Mouse (Mus musculus): ENCODE data around the gene Slc16a2.
"Not testable (repeated sequence)": the region's sequence is repeated elsewhere in the genome, so short reads cannot be mapped to it uniquely, and the experiment has no call there.

Gene Slc16a2

DNA sequence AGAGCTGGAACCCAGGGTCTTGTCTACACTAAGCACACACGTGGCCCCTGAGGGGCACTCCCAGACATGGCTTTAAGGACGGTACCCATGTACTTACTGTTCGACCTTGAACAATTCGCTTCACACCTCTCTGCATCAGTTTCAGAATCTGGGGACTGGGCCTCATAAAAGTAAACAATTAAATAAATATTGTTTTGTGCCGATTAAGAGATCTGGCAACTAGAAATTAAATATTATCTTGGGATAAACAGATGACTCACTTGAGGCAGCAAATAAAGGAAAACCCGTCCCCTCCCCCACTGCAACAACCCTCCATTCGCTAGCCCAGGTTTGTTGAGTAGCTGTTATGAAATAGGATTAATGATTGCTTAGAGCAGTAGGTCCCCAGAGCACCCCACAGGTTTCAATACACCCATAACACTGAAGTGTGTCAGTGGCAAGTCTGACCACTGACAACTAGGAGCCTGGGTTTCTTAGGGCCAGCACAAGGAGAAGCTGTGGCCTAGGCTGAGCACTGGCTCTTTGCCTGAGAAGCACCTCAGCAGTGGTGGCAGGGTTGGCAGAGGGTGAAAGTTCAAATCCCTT lies 87.7 kb downstream of the Slc16a2 start:
- no peak for DNase-seq (ENCODE audit: low read depth, low spot score)

DNA sequence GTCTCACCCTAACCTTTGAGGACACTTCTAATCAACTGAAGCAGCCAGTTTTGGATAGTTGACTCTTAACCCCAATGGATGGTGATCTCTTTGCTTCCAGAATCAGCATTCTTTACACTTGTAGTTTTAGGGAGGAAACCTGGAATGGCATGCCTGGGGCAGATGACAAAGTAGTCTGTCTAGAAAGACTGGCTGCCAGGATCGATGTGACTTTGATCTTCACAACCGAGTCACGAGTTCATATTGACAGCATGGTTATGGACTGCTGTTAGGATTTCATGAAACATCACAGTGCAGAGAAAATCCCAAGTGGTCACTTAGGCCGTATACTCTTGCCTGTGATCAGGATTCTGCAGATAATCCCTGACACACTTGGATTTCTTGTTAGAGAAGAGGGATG lies 88.7 kb downstream of the Slc16a2 start:
- no peak for DNase-seq (ENCODE audit: low read depth, low spot score)

DNA sequence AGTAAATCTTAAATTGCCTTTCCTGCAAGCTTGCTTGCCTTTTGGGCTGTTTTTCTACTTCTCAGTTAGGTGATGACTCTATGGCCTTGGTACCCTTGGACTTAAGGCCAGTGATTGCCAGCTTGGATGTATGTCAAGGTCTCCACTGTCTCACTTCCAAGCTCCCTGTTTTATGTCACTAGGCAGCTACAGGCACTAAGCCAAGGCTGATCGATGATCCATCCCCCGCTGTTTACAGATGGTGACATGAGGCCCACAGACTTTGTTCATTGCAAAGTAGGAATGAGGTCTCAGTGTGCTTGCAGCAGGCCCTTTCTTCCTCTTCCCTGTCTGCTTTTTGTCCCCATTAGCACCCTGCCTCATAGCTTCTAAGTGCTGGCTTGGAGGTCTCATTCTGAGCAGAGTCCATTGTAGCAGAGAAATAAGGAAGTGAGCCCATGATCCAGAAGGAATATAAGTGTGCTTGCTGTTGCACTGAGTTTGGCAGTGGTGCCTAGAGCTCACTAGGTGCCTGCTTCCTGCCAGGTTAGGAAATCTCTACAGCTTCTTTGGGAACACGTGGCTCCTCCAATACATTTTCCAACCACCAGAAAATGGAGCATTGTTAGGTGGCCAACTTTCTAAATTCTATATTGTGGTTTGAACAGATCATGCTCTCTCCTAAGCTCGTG lies 89.6 kb downstream of the Slc16a2 start:
- no peak for DNase-seq (ENCODE audit: low read depth, low spot score)

DNA sequence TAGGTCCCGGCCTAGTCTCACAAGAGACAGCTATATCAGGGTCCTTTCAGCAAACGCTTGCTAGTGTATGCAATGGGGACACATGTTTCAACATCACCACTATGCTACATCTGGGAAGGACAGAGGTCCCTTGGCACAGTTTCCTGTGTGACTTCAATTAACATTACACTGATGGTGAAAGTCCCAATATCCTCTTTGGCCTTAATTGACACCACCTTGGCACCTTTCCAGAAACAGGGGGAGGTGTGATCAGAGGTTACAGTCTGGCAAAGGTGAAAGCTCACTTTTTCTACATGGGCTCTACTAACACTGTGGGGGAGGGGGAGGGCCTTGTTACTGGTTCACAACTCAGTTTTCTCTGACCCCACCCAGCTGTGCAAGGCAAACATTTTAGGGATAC lies 99.3 kb downstream of the Slc16a2 start:
- no peak for DNase-seq (ENCODE audit: low read depth, low spot score)

DNA sequence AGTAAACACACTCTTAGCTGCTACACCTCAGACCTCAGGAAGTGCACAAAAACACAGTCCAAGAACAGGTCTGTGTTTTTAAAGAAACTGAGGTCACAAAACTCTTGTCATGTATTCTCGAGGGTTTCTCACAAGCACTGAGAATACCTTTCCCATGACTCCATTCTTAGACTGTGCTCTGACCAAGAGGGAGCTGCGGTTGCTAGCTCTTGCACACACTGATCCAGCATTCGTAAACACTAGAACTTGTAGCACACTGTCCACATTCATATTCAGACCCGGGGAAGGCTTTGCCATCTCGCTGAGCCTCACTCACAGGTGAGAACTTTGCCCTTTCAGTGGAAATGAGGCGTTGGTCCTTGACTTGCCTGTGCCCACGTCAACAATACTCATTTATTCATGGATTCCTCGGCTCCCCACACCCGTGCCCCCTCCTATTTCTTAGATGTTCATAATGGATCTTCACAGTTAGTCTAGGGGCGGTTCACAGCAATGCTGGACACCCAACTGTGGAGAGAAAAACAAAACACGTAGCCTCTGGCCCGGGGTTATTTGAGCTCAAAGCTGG lies 102.1 kb downstream of the Slc16a2 start:
- no peak for DNase-seq (ENCODE audit: low read depth, low spot score)

DNA sequence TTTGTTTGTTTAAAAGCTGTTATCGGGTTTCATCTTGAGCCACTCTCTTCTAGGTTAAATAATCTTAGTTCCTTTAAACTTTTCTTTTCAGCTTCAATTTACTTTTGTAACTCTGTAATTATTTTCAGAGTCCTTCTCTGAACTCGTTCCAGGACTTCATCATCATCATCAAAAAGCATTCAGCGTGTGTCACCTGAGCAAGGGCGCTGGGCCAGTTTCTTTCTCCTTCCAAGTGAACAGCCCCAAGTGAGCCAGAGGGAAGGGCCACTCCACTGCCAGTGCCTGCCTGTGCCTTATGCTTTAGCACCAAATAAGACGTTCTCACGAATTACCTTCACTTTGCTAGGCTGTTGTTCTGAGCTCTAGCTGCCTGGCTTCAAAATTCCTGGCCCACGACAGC lies 108.9 kb downstream of the Slc16a2 start:
- DNase-seq (ENCODE audit: low read depth, low spot score): no peak

DNA sequence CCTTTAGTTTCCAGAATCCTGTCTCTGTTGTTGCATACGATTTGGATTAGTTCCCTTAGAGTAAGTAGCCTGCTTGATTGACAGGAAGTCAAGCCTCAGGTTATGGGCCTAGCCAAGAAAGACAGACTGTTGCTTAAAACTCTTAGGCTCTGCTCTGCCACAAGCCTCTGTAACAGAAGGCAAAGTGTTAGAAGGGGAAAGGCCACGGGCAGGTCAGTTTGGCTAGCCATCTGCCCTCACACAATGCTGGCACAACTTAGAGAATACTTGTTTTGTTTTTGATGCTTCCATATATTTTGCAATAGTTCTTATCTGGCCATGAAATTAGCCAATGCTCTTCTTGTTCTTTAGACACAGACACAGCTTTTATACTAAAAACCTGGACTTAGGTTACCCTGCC lies 112.1 kb downstream of the Slc16a2 start:
- no peak for DNase-seq (ENCODE audit: low read depth, low spot score)

DNA sequence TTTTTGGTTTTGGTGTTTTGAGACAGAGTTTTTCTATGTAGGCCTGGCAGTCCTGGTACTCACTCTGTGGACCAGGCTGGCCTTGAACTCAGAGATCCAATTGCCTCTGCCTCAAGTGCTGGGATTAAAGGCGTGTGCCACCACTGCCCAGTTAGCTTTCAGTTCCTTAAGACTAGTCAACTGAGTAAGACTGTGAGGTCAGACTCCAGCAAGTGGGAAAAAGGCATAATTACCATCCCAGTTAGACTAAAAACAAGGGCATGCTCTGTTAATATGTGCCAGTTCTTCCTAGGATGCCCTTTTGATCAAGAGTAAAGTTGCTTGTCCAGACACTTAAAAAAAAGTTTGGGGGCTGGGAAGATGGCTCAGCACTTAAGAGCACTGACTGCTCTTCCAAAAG lies 113.2 kb downstream of the Slc16a2 start:
- DNase-seq (ENCODE audit: low read depth, low spot score): no peak

DNA sequence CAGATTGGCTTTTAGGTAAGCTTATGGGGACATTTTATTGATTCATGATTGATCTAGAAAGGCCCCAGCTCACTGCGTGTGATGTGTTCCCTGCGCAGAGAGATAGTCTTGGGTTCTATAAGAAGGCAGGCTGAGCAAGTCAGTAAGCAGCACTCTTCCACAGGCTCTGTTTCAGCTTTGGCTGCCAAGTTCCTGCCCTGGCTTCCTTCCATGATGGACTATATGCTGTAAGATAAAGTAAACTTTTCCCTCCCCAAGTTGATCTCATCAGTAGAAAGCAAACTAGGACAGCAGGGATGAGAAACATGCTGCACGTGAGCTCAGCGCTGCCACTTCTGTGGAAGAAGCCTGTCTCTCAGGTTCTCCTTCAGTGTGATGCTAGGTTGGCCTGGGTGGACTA lies 117.2 kb downstream of the Slc16a2 start:
- DNase-seq (ENCODE audit: low read depth, low spot score): no peak

DNA sequence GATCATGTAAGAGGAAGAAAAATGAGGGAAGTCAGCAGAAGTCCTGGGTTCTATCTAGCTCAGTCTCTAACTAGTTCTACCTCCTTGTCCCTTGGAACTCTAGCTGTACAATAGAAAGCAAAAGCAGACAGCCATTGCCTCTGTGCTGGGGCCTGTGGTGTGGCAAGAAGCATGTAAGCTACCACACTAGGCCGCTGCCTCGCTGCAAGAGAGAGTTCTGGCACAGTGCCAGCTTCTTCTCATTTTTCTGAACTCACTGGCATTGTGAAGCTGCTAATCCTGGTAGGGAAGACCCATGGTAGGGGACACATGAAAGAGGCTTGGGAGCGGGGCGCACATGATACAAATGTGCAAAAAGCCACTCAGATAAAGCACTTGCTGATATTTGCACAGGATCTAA lies 117.8 kb downstream of the Slc16a2 start:
- DNase-seq (ENCODE audit: low read depth, low spot score): peak; percentile 17

DNA sequence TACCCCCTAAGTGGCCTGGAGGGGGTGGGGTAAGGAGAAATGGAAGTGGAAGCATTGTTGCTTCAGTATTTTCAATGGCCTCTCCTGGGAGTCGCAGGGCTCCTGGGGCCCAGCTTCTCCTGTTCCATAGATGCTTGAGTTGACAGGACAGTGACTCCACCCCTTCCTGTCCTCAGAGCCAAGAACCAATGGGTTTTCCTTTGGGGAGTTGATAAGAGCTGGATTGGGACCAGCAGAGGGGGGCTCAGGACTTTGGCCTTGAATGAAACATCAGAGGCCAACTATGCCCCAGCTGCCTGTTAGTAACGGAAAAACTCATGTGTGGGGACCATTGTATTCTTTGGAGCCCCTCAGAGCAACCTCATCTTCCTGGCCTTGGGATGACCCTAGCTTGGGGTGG lies 124.0 kb downstream of the Slc16a2 start:
- no peak for DNase-seq (ENCODE audit: low read depth, low spot score)

DNA sequence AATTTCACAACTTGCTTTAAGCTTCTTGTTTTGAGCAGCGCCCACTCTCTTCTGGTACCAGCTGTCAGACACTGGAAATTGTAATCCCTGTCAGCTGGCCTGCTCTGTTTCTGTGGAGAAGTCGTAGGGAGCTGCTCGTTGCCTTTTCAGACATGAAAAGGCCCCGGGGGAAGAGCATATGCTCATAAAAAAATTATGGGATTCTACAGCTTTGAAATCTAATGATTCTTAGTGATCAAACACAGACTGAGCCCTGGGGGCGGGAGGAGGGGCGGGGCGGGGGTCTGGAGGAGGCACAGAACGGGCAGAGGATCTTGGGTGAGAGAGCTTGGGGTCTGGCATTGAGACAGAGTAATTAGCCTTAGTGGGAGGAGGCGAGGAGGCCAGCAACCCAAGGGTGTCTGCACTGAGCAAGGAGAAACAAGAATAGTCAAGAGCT lies 125.7 kb downstream of the Slc16a2 start:
- peak; percentile 5 for DNase-seq (ENCODE audit: low read depth, low spot score)

DNA sequence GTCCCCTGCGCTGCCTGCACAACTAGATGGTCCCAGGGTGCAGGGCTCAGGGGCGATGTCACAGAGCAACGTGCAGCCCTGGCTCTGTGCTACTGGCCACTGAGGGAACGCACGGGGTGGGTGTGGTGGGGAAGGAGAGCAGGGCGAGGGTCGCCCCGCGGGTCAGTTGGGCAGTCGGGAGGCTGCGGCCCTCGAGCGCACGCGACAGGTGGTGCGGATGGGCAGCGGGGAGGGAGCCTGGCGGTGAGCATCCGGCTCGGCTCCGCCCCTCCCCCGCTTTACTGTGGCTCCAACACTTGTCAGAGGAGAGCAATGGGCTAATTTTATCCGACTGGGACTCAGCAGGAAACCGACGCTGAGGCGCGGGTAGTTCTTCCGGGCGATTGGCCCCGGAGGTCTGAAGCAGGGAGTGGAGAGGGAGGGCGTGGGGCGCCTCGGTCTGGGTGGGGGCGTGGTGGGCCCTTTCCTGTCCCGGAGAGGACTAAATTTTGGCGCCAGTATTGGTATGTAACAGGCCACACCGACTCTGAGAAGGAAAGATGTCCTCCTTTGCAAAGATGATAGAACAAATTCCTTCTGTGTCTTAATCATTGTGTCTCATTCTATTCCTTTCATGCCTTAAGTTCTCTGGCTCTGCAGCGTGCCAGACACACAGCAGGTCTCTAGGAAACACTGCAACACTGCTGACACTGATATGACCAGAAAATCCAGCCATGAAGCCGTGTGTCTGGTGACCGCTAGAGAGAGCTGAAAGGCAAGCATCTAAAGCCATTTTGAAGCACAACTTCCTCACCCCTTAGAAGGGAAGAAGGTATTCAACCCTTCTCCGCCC lies 126.4 kb downstream of the Slc16a2 start:
- peak; percentile 34 for DNase-seq (ENCODE audit: low read depth, low spot score)

DNA sequence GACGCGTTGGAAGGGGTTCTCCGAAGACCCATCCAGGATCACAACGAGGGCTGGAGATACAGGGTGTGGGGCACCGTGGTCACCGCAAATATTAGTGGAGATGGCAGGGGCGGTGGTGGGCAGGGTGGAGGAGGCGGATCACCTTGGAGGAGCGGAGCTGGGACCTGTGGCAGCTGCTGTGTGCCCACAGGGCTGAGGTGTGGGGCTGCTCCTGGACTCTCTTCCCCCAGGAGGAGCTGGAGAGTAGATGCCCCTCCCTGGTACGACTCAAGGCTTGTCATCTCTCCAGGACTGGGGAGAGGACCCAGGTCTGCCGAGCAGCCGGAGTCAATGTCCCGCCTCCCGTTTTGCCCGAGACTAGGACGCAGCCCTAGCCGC lies 127.0 kb downstream of the Slc16a2 start:
- DNase-seq (ENCODE audit: low read depth, low spot score): no peak

DNA sequence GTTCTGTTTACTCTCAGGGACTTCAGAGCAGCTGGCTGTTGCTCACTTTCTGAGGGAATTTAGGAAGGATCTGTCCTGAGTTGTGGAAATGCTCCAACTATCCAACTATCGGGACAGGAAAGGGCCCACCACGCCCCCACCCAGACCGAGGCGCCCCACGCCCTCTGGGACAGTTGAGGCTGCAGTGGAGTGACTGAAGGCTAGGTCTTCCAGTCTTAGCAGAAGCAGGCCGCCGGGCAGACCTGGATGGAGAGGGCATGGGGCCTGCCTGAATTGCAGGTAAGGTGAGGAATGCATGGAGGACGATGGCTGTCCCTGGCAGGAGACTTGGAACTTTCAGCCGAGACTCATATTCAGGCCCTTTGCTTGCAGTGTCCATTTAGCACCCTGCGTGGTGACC lies 127.4 kb downstream of the Slc16a2 start:
- DNase-seq (ENCODE audit: low read depth, low spot score): no peak

DNA sequence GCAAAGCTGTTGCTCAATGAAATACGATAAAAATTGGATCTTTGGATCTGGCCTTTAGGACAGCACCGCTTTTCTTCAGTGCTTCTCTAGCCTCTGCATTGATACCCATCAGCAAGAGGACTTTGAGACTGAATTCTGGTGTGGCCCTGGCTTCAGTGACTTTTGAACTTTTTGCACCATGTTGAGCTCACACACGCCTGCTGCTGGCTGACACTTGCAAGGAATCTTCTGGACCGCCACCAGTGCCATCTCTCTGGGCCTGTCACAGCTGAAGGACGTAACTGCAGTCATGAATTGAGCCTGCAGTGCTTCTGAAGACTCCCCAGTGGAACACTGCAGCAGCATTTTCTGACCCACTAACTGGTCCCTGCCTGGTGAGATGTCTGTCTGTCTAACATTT lies 128.9 kb downstream of the Slc16a2 start:
- DNase-seq (ENCODE audit: low read depth, low spot score): no peak

DNA sequence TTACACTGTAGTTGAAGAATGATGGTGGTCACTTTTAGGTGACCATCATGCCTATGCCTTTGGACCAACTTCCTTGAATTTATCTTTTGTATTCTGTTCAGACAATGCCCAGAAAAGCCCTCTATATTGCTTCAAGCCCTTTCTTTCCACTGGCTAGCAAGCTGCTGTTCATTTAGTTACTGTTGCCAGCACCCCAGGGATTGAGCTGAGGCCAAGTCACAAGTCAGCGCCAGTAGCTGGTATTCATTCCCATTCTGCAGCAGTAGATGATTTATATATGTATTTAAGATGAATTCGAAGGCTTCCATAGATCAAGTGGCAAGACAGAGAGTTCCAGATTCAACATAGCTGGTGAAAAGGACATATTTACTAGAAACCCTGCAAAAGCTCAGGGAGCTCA lies 133.2 kb downstream of the Slc16a2 start:
- no peak for DNase-seq (ENCODE audit: low read depth, low spot score)

DNA sequence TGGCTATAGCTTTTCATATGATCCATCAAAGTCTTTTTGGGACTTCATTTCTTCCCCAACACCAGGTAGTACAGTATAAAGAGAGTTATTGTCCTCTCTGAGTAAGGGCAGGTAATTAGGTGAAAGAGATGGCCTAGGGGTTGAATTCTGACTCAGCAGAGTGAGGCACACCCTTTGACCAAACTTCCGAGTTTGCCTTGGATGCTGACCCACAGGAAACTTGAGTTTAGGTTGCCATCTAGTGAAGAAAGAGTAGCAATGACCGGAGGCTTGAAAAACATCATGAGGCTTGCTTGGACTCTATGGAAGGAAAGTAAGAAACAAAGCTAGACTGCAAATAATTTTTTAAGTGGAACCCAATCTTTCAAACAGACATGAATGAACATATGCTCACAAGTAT lies 147.1 kb downstream of the Slc16a2 start:
- no peak for DNase-seq (ENCODE audit: low read depth, low spot score)

DNA sequence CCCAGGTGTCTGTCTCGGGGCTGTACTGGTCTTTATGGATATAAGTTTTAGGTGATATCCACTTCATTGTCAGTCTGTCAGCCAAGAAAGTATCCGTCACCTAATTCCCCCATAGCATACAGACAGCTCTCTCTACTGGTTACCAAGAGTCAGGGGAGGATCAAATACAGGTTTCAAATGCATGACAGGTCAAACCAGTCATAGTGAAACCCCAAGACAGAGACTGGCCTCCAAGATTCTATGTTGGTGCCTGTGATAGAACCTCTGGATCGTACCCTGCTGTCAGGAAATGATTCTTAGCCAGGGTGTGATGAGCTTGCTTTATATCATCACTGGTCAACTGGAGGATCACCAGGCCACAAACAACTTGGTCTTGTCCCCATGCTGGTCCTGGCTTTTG lies 148.0 kb downstream of the Slc16a2 start:
- DNase-seq (ENCODE audit: low read depth, low spot score): no peak

DNA sequence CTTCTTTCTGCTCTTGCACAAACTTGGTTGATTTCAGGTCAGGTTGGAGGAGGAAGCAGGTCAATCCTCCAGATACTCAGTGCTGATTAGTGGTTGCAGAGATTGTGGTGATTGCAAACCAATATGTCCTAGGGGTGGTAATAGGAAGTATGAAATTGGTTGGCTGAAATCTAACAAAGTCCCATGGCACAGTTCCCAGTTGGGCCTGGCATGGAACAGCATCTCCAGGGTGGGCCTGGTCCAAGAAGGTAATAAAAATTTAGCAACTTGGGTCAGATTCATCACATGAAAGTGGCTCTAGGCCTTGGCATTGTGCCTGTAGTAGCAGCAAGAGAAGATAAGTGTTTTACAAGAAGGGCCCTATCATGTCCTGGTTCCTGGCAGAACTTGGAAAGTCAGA lies 151.5 kb downstream of the Slc16a2 start:
- no peak for DNase-seq (ENCODE audit: low read depth, low spot score)

DNA sequence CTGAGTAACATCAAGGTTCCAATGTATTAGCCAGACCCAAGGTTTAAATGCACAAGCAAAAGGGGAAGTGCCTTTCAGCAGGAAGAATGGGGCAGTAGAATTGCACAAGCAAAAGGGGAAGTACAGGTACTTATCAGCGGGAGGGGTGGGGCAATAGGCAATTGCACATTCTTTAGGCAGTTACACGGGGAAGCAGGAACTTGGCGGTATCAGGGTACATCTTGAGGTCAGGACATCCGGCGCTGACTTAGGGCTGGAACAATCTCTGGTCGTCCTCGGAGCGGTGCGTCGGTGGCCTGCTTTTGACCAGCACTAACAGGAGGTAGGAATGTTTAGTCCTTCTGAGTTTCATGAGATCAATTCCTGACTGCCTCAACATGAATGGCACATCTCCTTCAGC lies 157.3 kb downstream of the Slc16a2 start:
- DNase-seq (ENCODE audit: low read depth, low spot score): not testable (repeated sequence)

DNA sequence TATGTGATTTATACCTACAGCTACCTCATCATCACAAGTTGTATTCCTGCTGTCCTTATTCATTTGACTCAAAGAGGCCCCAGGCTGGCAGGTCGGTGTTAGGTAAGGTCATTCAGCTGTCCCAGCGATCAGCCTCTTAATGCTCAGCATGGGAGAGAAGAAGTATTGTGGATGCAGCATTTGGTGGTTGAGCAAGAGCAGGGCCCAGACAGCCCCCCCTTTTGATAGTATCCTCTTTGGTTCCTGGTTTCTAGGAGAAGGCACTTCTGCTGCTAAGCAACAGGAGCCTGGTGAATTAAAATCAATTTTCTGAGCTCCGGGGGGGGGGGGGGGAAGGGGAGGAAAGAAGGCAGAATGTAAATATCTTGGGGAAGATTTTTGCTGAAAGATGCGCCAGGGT lies 162.8 kb downstream of the Slc16a2 start:
- no peak for DNase-seq (ENCODE audit: low read depth, low spot score)

DNA sequence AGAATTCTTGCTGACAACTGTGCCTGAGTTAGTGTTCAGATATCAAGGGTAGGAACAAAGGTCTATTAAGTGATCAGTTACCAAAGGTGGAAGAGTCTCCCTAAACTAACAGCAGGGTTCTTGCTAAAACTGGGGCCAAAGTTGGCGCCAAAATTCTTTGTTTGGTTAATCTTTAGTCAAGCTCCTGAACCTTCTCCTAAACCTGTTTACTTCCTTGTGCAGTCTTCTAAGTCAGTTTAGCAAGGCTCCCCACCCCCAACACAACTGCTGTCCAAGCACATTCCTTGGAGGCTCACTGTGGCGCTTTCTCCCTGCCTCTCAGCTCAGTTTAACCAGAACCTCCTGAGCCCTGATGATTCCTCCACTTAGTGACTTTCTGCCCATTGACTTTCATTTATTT lies 168.8 kb downstream of the Slc16a2 start:
- no peak for DNase-seq (ENCODE audit: low read depth, low spot score)
